Mouse (Mus musculus): Measurements from ENCODE around the gene Lef1. TPM values are rescaled to one million over a fixed set of nuclear protein-coding genes. Genes with fewer than 3 reads are reported as not detected.

Gene Lef1
- polyA plus RNA-seq, 1 experiment = not detected

DNA sequence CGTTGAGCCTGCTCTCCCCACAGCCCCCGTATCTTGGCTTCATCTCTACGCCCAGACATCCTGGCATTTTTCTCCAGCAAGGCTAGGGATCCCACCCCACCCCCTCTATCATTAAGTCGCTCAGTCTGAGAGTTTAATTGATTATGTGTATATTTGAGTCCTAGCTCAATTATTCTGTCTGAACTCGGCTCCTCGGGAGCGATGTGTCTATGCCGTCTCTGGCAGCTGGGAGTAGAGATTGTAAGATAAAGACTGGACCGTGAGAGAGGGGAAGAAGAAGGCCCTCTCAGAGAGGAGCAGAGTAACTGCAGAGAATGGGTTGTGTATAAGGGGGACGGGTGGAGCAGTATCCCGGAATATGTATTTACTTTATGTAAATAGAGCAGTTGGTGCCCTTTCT lies 80.0 kb downstream of the Lef1 start:
- no peak for TF ChIP-seq GATA1 (IDR thresholded peaks at IDR 0.05; ENCODE audit: low read length)

DNA sequence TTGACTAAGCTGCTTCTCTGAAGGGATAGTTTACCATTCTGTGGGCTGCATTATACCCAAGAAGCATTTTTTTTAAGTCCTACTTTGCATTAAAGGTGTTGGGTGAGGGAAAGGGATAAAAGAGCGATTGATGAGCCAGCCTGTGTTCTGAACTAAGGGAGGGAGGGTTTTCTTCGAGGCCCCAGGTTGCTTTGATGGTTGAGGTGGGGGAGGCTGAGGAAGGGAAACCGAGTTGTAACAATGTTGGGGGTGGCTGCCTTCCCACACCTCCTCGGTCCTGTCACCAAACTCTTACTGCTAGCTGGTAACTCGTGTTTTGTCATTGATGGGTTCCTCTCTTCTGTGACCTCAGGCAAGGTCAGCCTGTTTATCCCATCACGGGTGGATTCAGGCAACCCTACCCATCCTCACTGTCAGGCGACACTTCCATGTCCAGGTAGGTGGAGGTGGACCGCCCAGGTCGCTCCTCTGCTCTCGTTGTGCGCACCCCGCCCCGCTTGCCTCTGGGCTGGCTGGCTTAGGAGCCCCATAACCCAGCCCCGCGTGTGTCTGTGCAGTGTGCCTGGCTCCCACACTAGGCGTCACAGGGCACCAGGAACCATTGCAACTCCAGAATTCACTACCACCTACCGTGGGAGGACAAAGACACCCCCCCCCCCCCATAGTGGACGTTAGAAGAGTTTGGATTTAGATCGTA lies 80.5 kb downstream of the Lef1 start:
- TF ChIP-seq GATA1 (IDR thresholded peaks at IDR 0.05; ENCODE audit: low read length) = no peak

DNA sequence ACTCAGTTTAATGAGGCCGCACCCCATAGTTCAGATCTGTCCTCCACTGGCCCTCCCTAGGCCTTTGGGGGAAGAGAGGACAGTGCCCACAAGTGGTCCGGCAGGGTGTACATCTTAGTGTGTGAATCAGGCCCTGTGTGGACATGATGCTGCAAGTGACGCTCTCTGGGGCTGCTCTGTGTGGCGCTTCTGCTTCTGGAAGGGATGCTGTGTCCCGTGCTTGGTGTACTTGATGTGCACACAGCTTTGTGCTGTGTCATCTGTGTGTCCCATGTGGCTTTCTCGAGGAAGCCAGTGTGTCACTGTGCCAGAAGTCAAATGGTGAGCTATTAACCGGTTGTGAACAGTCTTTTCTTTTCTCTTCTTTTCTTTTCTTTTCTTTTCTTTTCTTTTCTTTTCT lies 81.2 kb downstream of the Lef1 start:
- TF ChIP-seq GATA1 (IDR thresholded peaks at IDR 0.05; ENCODE audit: low read length) = no peak

DNA sequence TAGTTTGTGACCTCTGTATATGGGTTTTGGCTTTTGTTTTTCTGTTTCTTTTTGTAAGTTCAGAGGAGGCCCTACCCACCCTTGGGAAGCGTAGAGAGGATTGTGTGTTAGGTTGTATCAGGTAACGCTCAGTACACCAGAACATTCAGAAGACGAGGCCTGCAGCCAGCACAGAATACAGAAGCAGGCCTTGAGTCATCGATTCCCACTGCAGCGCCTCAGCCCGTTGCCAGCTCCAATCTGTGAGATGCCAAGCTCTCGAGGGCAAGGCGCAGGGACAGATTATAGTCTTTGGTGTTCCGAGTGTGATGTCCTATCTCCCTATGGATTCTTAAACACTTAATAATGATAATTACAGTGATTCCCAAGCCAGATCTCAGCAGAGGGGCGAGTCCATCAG lies 85.8 kb downstream of the Lef1 start:
- TF ChIP-seq GATA1 (IDR thresholded peaks at IDR 0.05; ENCODE audit: low read length) = no peak

DNA sequence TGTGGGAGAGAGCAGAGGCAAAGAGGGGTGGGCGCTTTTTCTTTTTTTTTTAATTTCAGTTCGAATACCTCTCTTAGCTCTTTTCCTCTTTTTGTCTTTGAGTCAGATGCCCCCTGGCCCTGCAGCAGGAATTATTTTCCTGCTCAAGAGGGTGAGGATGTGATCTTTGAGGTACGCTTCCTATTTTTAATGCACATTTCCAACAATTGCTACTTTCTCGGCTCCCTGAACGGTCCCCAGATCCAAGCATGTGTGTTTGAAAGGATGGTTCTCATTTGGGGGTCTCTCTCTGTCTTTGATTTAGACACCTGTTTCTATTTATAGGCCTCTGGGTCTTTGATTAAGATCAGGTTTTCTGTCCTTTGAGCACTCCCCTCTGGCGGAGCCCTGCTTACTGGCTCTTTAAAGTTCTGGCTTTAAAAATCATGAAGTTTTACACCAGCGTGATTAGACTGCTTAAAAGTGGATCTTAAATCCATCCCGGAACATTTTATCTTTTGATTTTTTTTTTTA lies 86.3 kb downstream of the Lef1 start:
- TF ChIP-seq GATA1 (IDR thresholded peaks at IDR 0.05; ENCODE audit: low read length) = no peak

DNA sequence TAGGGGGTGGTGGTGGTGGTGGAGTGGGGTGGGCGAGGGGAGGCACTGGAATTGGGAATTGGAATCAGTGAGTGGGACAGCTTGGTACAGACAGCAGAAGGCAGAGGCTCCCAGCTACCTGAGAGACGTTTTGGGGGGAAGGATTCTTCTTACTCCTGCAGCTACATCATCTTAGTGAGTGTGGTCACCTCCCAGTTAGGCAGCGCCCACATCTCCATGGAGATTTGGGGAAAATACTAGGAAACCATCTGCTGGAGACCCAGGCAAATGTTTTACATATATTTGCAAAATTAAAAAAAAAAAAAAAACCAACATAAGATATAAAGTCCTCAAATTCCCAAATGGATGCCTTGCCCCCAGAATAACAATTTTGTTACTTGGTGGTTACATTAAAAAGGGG lies 88.7 kb downstream of the Lef1 start:
- no peak for TF ChIP-seq GATA1 (IDR thresholded peaks at IDR 0.05; ENCODE audit: low read length)

DNA sequence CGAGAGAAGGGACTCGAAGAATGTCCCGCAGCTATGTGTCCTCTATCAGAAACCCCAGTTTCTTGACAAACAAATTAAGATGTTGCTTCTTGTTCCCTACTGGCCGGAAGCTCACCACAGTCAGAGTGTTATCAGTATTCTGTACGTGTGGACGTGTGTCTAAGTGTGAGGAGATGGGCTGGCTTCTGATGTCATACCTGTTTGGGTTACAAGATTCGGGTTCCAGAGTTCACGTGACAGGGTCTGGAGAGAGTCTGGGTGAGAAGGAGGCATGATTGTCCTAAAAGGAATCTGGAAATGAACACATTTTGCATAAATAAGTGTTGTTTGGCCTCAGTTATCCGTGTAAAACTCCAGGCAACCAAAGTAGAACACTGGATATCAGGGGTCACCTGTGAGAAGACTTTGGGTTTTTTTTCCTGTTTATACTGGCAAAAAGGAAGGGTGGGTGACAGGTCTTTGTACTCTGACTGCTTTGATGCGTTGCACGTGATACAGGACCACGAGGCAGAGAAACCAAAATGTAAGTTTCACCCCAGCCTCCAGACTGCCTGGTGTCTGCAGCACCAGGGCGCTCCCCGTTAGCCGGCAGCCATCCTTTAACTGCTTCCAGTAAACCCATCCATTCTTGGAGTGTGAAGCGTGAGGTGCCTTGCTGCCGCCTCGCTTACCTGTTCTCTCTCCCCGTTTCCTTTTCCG lies 89.5 kb downstream of the Lef1 start:
- no peak for TF ChIP-seq GATA1 (IDR thresholded peaks at IDR 0.05; ENCODE audit: low read length)

DNA sequence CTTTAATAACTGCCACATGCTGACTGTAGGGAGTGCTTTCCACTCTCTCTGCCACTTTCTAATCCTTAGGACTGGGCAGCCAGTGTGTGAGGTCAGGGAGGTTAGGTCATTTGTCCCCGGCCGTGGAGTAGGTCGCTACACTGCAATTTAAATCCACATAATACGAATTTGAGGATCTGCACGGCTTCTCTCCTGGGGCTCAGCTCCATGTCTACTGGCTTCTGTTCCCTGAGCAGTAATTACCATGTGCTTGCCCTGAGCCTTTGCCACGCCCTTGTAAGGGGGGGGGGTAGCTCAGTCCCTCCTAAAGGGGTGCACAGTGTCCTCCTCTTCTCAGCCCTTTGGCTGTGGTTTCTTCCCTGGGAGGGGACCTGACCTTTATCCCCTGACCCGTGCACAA lies 92.0 kb downstream of the Lef1 start:
- TF ChIP-seq GATA1 (IDR thresholded peaks at IDR 0.05; ENCODE audit: low read length) = no peak

DNA sequence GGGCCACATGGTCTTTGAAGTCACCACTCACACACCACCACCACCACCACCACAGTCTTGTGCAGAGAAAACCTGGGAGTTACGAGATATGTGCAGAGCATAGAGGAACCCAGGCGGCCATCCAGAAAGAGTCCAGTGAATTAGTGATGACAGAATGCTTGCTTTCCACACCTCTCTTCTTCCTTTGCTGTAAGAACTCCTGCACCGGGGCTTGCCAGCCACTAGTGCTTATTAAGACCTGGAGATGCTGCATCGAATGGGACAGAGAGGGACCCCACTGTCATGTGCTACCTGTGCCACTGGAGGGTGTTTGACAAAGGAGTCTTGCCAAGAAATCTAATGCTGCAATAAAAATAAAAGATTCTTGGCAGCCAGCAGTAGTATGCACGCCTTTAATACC lies 97.6 kb downstream of the Lef1 start:
- TF ChIP-seq GATA1 (IDR thresholded peaks at IDR 0.05; ENCODE audit: low read length) = no peak

DNA sequence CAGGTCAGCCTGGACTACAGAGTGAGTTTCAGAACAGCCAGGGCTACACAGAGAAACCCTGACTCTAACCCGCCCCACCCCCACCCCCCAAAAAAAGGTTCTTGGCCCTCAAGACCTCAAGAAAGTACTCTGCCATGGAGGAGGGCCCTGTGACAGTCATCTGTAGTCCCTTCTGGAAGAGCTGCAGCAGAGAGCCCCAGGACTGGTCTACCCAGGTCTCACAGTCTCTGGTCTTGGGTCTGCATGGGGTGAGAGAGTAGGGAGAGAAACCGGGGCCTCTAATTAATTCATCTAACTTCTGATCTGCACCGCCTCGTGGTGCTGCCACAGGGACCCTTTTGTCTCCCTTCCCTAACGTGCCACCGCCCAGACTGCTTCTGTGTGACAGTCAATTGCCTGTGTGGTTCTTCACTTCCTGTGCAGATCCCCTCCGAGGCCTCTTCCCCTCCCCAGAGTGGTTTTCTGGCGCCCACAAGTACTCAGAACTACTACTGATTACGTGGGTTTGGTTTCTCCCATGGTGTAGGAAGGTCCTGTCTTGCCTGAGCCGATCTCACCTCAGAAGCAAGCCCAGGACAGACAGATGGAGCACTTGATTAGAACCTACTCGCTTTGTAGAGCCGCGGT lies 98.1 kb downstream of the Lef1 start:
- no peak for TF ChIP-seq GATA1 (IDR thresholded peaks at IDR 0.05; ENCODE audit: low read length)

DNA sequence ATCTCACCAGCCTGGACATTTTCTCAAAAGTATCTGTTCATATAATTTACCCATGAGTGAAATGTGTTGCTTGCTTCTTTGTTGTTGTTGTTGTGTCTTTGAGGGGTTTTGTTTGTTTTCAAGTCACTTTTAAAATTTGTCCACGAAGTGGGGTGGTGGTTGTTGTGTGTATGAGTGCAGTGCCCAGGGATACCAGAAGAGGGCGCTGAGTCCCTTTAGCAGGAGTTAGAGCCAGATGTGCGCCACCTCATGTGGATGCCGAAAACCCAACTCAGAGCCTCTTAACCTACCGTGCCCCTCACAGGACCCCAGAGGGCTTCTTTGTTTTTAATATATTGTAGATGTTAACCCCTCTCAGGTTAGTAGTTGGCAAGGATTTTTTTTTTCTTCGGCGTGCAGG lies 101.9 kb downstream of the Lef1 start:
- no peak for TF ChIP-seq GATA1 (IDR thresholded peaks at IDR 0.05; ENCODE audit: low read length)

DNA sequence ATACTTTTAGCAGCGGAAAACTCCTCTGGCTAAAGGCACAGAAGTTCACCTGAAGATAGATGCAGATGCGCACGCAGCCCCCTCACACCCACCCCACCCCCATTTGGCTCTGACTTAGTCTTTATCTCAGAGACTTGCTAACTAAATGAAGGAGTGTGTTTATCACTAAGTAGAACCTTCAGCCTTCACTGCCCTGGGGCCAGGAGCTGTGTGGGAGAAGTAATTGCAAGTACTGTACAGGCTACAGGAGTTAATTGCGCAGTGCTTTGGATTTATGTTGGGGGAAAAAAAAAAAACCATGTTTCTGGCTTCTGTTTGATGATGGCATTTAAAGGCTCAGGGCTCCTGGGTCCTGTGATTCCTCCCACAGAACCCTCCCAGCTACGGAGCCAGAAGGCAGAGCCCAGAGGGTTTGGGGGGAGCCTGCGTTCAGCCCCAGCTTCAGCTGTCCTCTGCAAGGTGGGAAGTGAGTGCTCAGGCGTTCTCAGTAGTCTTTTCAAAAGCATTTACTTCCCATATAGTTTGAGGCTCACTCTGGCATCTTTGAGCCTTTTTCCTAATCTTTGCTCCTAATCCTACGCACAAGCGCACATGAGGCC lies 103.9 kb downstream of the Lef1 start:
- no peak for TF ChIP-seq GATA1 (IDR thresholded peaks at IDR 0.05; ENCODE audit: low read length)

DNA sequence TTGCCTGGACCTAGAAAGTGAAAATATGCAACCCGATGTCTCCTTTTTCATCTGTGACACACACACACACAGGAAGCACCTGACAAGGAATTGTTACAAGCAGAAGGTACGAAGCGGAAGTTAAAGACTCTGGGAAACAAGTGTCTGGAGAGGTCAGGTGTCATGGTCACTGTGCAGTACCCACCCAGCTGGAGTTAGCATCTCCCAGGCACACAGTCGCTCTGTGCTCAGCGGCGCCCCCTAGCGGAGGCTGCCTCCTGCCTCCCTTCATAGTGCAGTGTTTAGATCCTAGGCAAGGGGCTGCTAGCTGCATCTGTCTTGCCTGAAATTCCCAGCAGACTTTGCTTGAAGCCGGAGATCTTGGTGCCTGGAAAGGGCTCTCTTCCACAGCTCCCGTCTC lies 104.6 kb downstream of the Lef1 start:
- no peak for TF ChIP-seq GATA1 (IDR thresholded peaks at IDR 0.05; ENCODE audit: low read length)

DNA sequence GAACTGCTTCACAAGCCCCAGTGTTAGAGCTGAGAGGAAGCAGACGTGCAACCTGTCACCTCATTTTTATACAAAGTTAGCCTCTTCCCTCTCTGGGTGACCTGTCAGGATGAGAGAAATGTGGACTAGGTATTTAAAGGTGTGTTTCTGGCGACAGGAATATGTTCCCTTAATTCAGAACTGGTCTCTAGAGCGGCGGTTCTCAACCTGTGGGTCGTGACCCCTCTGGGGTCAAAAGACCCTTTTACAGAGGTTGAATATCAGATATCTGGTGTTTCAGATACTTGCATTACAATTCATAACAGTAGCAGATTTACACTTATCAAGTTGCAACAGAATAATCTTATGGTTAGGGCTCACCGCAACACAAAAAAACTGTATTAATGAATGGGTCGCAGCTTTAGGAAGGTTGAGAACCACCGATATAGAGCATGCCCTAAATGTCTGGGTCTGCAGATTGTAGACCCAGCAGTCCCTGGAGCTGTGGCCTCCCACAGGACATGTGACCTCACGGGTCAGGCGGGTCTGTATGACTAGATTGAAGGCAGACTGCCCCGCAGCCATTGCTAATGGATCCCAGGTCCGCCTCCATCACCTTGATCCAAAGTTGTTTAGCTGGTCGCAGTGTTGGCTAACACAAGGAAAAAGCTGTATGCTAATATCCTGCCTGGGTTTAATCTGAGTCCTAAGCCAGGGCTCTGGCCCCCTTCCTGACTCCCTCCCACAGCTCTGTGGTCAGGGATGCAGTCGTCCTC lies 108.5 kb downstream of the Lef1 start:
- TF ChIP-seq GATA1 (IDR thresholded peaks at IDR 0.05; ENCODE audit: low read length) = no peak

DNA sequence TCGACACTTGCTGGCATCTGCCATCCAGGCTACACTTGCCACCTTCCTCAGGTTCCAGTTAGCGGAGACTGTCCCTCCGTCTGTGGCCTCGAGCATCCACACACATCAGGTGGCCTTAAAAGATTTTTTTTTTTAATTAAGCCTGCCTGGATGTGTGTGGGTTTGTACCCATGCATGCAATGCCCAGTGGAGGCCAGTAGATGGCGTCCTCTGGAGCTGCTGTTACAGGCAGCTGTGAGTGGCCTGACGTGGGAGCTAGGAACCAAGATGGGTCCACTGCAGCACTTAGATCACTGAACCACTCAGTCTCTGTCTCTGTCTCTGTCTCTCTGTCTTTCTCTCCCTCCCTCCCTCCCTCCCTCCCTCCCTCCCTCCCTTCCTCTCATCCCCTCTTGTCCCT lies 117.8 kb downstream of the Lef1 start:
- no peak for TF ChIP-seq GATA1 (IDR thresholded peaks at IDR 0.05; ENCODE audit: low read length)

DNA sequence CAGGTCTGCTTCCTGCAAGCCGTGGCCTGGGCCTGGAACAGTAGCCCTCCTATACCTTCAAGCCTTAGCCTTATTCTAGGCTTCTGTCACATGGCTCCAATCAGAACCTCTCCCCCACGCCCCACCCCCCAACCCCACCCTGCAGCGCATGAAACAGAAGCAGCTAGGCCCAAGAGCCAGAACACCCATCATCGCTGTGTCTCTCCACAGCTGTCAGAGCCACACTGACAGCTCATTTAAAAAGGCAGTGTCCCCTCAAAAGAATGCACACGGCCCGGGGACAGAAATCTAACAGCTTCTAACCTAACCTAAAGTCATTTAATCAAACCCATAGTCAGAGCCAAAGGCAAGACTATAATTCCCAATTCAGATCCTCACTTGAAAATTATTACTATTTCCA lies 126.8 kb downstream of the Lef1 start:
- TF ChIP-seq GATA1 (IDR thresholded peaks at IDR 0.05; ENCODE audit: low read length) = no peak

Measured in G1E-ER4 (cell line).